Mouse (Mus musculus) adrenal gland, postnatal 4 days (tissue): ENCODE results near the gene Slc9a1. TPM values are rescaled to one million over a fixed set of nuclear protein-coding genes. Genes with fewer than 3 reads are reported as not detected.

Source experiments
- DNase-seq, 2 experiments: peaks; one replicate each; pipeline ENCODE4 v3.0.0; 2021 to 2022; ENCODE audit warnings: low spot score in 2 of 2, mixed read lengths in 2 of 2
- total RNA-seq, 2 experiments: library from RNA; stranded (reverse); gene quantifications; 2 replicates each; pipeline ENCODE4 v1.2.3; 2021

The Slc9a1 gene
- total RNA-seq, 2 experiments from 2014 or later = 52.9 to 54.4 TPM

- no peak for DNase-seq
Measured at GRCm38 (mm10) chr4:133372278-133372665, 2.8 kb downstream of the Slc9a1 start.

GRCm38 (mm10) chr4:133374011-133374410 lies 4.5 kb downstream of the Slc9a1 start:
- DNase-seq = no peak

GRCm38 (mm10) chr4:133375812-133376577 lies 6.5 kb downstream of the Slc9a1 start:
- DNase-seq = no peak

- DNase-seq = peak in 1 of 2 experiments; percentile 40
Measured at GRCm38 (mm10) chr4:133378236-133379045, 8.9 kb downstream of the Slc9a1 start.

- no peak for DNase-seq
Measured at GRCm38 (mm10) chr4:133379046-133379347, 9.5 kb downstream of the Slc9a1 start.

- no peak for DNase-seq
Measured at GRCm38 (mm10) chr4:133379861-133380260, 10.4 kb downstream of the Slc9a1 start.

- DNase-seq = no peak
Measured at GRCm38 (mm10) chr4:133380532-133380931, 11.0 kb downstream of the Slc9a1 start.

GRCm38 (mm10) chr4:133381141-133381540 lies 11.6 kb downstream of the Slc9a1 start:
- DNase-seq = no peak

GRCm38 (mm10) chr4:133386061-133386797 lies 16.7 kb downstream of the Slc9a1 start:
- DNase-seq = no peak

GRCm38 (mm10) chr4:133387053-133387452 lies 17.5 kb downstream of the Slc9a1 start:
- no peak for DNase-seq

- DNase-seq = no peak
Measured at GRCm38 (mm10) chr4:133388781-133389552, 19.5 kb downstream of the Slc9a1 start.

GRCm38 (mm10) chr4:133390042-133390441 lies 20.5 kb downstream of the Slc9a1 start:
- DNase-seq = no peak

- DNase-seq = no peak
Measured at GRCm38 (mm10) chr4:133390585-133390984, 21.1 kb downstream of the Slc9a1 start.

GRCm38 (mm10) chr4:133391185-133392040 lies 21.9 kb downstream of the Slc9a1 start:
- no peak for DNase-seq

GRCm38 (mm10) chr4:133394981-133395573 lies 25.6 kb downstream of the Slc9a1 start:
- DNase-seq = no peak

GRCm38 (mm10) chr4:133396079-133396478 lies 26.6 kb downstream of the Slc9a1 start:
- no peak for DNase-seq

GRCm38 (mm10) chr4:133397299-133397698 lies 27.8 kb downstream of the Slc9a1 start:
- DNase-seq = no peak

- DNase-seq = no peak
Measured at GRCm38 (mm10) chr4:133397961-133398360, 28.5 kb downstream of the Slc9a1 start.

GRCm38 (mm10) chr4:133398619-133399018 lies 29.1 kb downstream of the Slc9a1 start:
- no peak for DNase-seq

- DNase-seq = no peak
Measured at GRCm38 (mm10) chr4:133399509-133399908, 30.0 kb downstream of the Slc9a1 start.
